Mouse (Mus musculus) CH12.LX (cell line): ENCODE measurements around the gene Fgfr2.

Experiments used
- CHD1 ChIP-seq: IDR thresholded peaks from 2 replicates; pipeline ENCODE4 v1.6.1; 2012; ENCODE audit warnings: low read depth, low read length, improper control_type of control experiment, inconsistent platforms
- CTCF ChIP-seq, 2 experiments: IDR thresholded peaks in 1 of 2; conservative IDR thresholded peaks in 1 of 2; 2 replicates each; pipeline ENCODE4 v1.5.1; 2011 to 2012; ENCODE audit warnings: low read depth in 2 of 2, low read length in 2 of 2, improper control_type of control experiment in 1 of 2, inconsistent platforms in 1 of 2, mild to moderate bottlenecking in 1 of 2, moderate library complexity in 1 of 2
- ETS1 ChIP-seq: conservative IDR thresholded peaks from 2 replicates; pipeline ENCODE4 v1.6.1; 2012; ENCODE audit warnings: low read depth, mild to moderate bottlenecking, inconsistent platforms, low read length, improper control_type of control experiment, moderate library complexity
- MAFK ChIP-seq: IDR thresholded peaks from 2 replicates; pipeline ENCODE4 v1.6.1; 2011; ENCODE audit warnings: low read length, improper control_type of control experiment; ENCODE audit not compliant: insufficient replicate concordance
- MXI1 ChIP-seq: IDR thresholded peaks from 2 replicates; pipeline ENCODE4 v1.6.1; 2011; ENCODE audit warnings: mild to moderate bottlenecking, low read depth, low read length, improper control_type of control experiment
- POLR2A ChIP-seq: IDR thresholded peaks from 2 replicates; pipeline ENCODE4 v1.6.1; 2011; ENCODE audit warnings: low read depth, mild to moderate bottlenecking, improper control_type of control experiment, low read length
- TCF12 ChIP-seq: IDR thresholded peaks from 2 replicates; pipeline ENCODE4 v1.6.1; 2014; ENCODE audit warnings: low read depth, mild to moderate bottlenecking, inconsistent platforms, low read length, improper control_type of control experiment

DNA sequence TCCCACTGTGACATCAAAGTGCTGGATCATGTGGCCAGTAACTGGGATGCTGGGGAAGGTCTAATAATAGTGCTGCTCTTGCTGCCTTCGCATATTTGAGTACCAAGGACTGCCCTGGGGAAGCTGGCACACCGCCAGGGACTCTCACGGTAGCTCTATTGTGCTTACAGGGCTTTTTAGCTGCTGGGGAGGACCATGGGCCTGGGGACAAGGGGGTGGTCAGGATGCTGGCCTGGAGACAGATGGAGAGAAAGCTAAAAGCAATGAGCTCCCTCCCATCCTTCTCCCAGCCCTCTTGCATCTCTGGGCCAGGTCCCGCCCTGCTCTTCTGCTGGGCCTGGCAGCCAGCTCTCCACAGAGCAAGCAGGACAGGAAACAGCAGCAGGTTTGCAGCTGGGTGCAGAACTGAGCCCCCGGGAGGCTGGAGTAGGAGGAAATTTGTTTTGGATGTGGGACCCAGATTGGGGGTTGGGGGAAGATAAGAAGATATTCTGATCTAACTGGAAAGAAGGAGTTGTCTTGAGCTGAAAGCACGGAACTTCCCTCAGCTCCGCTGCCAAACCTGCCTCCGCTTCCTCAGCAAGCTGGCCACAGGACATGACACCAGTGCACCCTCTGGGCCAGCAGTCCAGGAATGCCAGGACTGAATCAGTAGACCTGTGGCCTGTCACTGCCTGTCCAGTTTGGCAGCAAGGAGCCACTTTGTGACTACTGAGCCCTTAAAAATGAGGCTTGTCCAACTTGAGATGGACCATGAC lies 2803.2 kb downstream of the Fgfr2 start:
- no peak for TF ChIP-seq POLR2A
- no peak for TF ChIP-seq ETS1
- no peak for TF ChIP-seq CTCF (conservative IDR thresholded peaks at IDR 0.05 in 1 of 2, IDR thresholded peaks at IDR 0.05 in 1 of 2; ENCODE audit: low read depth in 2 of 2, low read length in 2 of 2)
- no peak for TF ChIP-seq MAFK
- TF ChIP-seq CHD1, result no peak
- TF ChIP-seq MXI1, result no peak
- no peak for TF ChIP-seq TCF12
